Mouse (Mus musculus): ENCODE measurements around the gene Me1.

Gene Me1

DNA sequence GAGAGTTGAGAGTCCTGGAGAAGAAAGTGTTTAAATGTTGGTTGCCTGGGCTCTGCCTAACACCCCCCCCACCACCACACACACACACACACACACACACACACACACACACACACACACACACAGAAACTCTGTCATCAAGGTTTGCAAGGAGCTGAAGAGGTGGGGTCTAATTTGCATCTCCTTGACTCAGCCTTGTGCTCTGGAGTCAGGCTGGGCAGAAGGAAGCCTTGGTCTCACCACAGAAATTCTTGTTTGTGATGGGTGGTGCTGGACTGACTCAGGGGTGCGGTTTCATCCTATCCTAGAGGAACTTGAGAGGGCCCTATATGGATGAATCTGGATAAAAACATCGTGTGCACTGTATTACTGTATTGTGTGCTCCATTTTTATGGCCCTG is 25.0 kb upstream of the Me1 start:
- DNase-seq (ENCODE audit: low read depth, low spot score): no peak
- Histone ChIP-seq H3K36me3 (ENCODE audit: control insufficient read depth, insufficient read depth, low read length, poor library complexity, severe bottlenecking) (no peaks in the 10 kb centered on the region), H3K27me3 (ENCODE audit: control insufficient read depth, insufficient read depth, low read length, poor library complexity, severe bottlenecking) (no peaks in the 10 kb centered on the region)

DNA sequence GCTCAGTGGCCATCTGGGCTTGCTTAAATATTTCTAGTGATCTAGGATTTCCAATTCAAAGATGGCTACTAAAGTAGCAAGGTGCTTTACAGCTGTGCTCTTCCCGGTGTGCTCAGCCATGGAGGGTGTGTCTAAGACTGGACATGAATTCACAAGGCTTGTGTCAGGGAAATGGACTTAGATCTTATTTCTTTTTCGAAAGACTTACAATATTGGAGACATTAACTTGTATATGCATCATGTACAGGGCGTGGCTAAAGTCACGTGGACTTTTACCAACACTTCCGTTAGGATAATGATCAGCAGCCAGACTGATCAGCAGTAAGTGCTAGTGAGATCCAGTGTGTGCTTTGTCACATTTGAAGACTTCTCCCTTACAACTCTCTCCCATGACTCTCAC is 24.5 kb upstream of the Me1 start:
- DNase-seq (ENCODE audit: low read depth, low spot score): no peak
- H3K36me3 ChIP-seq (ENCODE audit: control insufficient read depth, insufficient read depth, low read length, poor library complexity, severe bottlenecking): no peaks in the 10 kb centered on the region
- H3K27me3 ChIP-seq (ENCODE audit: control insufficient read depth, insufficient read depth, low read length, poor library complexity, severe bottlenecking): no peaks in the 10 kb centered on the region

DNA sequence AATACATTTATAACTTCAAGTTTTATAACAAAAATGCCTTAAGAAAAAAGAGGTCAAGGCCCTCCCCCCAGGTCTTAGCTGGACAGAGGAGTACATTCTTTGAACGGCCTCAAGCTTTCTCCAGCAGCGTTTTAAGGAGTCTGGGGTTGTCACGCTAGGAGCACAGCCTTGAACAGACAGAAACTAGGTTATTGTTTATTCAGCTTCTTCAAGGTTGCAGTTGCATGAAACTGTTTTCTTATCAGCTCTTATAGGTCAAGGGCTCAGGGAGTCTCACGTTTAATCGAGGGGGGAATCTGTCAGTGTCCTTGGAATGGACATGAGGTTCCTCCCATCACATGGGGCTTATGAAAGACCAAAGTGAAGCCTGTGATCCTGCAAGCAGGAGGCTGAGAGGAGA is 21.4 kb upstream of the Me1 start:
- H3K27me3 ChIP-seq (ENCODE audit: control insufficient read depth, insufficient read depth, low read length, poor library complexity, severe bottlenecking): no peaks in the 10 kb centered on the region
- H3K36me3 ChIP-seq (ENCODE audit: control insufficient read depth, insufficient read depth, low read length, poor library complexity, severe bottlenecking): no peaks in the 10 kb centered on the region
- DNase-seq (ENCODE audit: low read depth, low spot score): no peak

DNA sequence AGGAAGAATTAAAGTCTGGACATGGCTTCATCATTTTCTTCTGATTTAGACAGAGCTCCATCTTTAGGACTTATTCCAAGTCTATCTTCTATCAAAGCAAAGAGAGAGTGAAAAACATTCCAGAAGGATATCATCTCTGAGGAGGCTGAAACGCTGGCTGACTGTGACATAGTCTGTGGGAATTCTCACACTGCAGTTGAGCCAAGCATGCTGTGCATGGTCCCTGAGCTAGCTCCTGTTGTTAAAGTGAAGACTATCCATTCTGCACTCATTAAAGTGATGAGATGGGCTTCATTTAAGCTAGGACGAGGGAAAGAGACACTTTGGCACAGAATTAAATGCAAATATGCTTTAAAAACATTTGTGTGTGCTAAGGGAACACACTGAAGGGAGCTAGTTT is 20.8 kb upstream of the Me1 start:
- no peaks in the 10 kb centered on the region for H3K27me3 ChIP-seq (ENCODE audit: control insufficient read depth, insufficient read depth, low read length, poor library complexity, severe bottlenecking)
- no peak for DNase-seq (ENCODE audit: low read depth, low spot score)
- H3K36me3 ChIP-seq (ENCODE audit: control insufficient read depth, insufficient read depth, low read length, poor library complexity, severe bottlenecking): no peaks in the 10 kb centered on the region

DNA sequence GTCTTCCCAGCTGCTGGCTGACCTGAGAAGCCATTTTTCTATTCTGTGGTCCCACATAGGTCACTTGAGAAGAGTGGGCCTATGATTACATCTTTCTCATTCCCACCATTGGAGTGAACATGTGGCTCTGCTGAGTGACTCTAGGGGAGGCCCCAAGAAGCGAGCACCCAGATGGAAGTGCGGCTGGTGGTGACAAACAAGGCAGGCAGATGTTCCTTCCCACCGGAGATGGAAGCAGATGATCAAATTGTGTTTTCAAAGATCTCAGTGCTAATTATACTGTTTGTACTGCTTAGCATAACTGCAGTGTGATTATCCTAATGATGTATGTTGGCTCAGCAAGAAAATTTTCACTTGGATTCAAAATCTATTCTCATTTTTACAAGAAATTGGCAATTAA is 18.3 kb upstream of the Me1 start:
- no peak for DNase-seq (ENCODE audit: low read depth, low spot score)
- no peaks in the 10 kb centered on the region for H3K27me3 ChIP-seq (ENCODE audit: control insufficient read depth, insufficient read depth, low read length, poor library complexity, severe bottlenecking)
- no peaks in the 10 kb centered on the region for H3K36me3 ChIP-seq (ENCODE audit: control insufficient read depth, insufficient read depth, low read length, poor library complexity, severe bottlenecking)

DNA sequence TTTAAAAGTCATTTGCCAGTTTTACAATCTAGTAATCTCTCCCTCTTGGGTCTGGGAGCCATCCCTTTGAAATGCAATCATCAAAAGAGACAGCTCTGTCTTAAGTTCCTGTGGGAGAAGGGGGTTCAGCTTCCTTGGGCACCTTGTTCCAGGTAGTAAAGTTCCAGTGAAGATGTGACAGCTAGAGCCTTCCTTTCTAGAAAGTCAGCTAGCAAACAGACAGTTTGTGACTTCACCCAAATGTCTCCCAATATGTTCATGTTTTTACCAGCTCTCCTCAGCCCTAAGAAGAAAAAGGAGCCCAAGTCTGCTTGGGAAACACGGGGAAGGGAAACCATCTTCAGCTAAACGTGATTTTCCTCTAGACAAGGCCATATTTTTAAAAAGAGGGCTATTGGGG is 16.9 kb upstream of the Me1 start:
- H3K27me3 ChIP-seq (ENCODE audit: control insufficient read depth, insufficient read depth, low read length, poor library complexity, severe bottlenecking): no peaks in the 10 kb centered on the region
- H3K36me3 ChIP-seq (ENCODE audit: control insufficient read depth, insufficient read depth, low read length, poor library complexity, severe bottlenecking): no peaks in the 10 kb centered on the region
- DNase-seq (ENCODE audit: low read depth, low spot score): no peak

DNA sequence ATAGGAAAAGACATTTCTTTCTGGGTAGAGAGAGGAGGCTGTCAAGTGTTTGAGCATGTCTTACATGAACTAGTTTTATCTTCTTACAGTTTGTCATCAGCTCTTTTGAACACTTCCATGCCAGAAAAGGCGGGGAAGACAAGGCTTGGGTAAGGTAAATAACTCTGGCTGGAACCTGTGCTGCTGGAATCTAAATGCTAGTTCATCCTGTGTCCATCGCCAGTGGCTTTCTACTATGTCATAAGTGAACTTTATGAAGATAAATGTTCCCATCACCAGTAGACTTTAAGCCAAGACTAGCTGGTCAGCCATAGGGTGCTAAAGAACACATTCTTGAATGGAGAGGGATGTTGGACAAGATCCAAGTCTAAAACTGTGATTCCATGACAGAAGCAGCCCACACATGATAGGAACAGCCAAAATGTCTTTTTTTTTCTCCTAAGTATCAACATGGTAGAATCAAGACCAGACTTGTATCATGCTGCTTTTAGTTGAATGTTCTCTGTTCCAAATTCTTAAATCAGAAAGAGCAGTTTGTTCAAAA is 14.4 kb upstream of the Me1 start:
- Histone ChIP-seq H3K27me3 (ENCODE audit: control insufficient read depth, insufficient read depth, low read length, poor library complexity, severe bottlenecking) (no peaks in the 10 kb centered on the region), H3K36me3 (ENCODE audit: control insufficient read depth, insufficient read depth, low read length, poor library complexity, severe bottlenecking) (no peaks in the 10 kb centered on the region)
- DNase-seq (ENCODE audit: low read depth, low spot score): no peak

DNA sequence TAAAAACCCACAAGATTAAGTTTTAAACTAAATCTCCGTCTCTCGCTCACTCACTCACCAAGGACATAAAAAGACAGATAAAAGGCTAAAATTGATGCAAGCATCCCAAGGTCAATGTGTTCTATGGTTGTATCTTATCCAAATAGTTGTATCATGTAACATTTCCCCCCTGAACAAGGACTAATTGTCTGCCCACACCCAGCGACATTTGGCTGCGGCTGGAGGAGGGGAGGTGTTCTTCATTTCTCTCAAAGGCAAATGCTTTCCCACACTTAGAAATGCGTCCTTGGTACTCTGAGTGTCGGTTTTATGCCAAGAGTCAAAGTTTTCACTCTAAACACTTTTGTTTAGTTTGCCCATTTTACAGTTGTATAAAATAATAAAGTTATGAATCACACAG is 13.2 kb upstream of the Me1 start:
- no peak for DNase-seq (ENCODE audit: low read depth, low spot score)
- no peaks in the 10 kb centered on the region for H3K27me3 ChIP-seq (ENCODE audit: control insufficient read depth, insufficient read depth, low read length, poor library complexity, severe bottlenecking)

DNA sequence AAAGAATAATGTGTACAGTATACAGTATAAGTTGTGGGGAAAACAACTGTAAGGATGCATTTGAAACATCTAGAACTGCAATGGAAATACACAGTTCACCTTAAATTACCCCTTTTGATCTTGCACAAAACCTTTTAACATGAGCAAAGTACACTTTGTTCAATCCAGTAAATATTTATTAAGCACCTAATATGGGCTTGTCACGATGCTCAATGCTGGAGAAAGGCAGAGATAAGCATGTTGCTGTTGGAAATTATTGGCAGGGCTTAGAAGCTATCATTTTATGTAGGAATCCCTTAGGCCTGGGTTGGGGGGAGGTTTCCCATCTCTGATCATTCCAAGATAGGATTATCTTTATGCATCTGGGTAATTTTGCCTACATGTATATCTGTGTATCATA is 11.7 kb upstream of the Me1 start:
- Histone ChIP-seq H3K36me3 (ENCODE audit: control insufficient read depth, insufficient read depth, low read length, poor library complexity, severe bottlenecking) (no peaks in the 10 kb centered on the region), H3K27me3 (ENCODE audit: control insufficient read depth, insufficient read depth, low read length, poor library complexity, severe bottlenecking) (no peaks in the 10 kb centered on the region)
- DNase-seq (ENCODE audit: low read depth, low spot score): no peak

More for the DNA sequence above, 13.2 kb upstream of the Me1 start:
- no peaks in the 10 kb centered on the region for H3K36me3 ChIP-seq (ENCODE audit: control insufficient read depth, insufficient read depth, low read length, poor library complexity, severe bottlenecking)

DNA sequence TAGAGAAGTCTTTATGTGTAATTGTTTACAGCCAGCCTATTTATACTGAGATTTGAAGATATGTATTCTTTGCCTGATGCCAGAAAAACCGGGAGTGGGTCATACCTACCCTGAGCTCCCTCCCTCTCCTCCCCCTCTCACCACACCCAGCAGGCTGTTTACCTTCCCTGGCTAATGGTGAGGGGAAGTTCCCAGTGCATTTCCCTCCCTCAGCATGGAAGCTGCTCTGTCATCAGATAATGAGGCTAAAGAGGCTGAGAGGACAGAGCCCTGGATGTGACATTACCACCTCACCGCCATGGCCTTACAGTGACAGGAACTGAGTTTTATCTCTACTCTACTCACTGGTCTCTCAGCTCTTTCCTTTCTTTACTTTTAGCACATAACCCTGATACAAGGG is 6.1 kb upstream of the Me1 start:
- DNase-seq (ENCODE audit: low read depth, low spot score): no peak
- no peaks in the 10 kb centered on the region for H3K36me3 ChIP-seq (ENCODE audit: control insufficient read depth, insufficient read depth, low read length, poor library complexity, severe bottlenecking)

DNA sequence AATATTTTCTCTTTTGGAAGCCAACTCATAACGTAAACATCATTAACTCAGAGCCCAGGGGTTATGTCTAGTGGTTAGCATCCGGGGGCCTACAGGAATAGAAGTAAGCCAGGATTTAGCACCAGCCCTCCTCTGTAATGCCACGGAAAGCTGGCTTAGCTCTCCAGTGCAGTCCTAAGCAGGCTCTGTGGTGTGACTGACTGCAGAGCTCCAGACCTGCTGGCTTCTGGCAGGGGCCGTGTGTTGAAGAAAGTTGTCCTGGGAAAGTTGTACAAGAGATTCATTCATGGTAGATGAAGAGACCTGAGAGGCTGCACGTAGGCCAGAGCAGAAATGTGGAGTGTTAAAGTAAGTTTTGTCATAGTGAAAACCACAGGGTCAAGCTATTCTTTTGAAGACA is 5.5 kb upstream of the Me1 start:
- Histone ChIP-seq H3K27me3 (ENCODE audit: control insufficient read depth, insufficient read depth, low read length, poor library complexity, severe bottlenecking) (peaks cover 2% of the 10 kb centered on the region; the same call in 1 of the 2 replicates), H3K36me3 (ENCODE audit: control insufficient read depth, insufficient read depth, low read length, poor library complexity, severe bottlenecking) (no peaks in the 10 kb centered on the region)
- no peak for DNase-seq (ENCODE audit: low read depth, low spot score)

More for the DNA sequence above, 6.1 kb upstream of the Me1 start:
- peaks cover under 1% of the 10 kb centered on the region; the same call in 1 of the 2 replicates for H3K27me3 ChIP-seq (ENCODE audit: control insufficient read depth, insufficient read depth, low read length, poor library complexity, severe bottlenecking)

DNA sequence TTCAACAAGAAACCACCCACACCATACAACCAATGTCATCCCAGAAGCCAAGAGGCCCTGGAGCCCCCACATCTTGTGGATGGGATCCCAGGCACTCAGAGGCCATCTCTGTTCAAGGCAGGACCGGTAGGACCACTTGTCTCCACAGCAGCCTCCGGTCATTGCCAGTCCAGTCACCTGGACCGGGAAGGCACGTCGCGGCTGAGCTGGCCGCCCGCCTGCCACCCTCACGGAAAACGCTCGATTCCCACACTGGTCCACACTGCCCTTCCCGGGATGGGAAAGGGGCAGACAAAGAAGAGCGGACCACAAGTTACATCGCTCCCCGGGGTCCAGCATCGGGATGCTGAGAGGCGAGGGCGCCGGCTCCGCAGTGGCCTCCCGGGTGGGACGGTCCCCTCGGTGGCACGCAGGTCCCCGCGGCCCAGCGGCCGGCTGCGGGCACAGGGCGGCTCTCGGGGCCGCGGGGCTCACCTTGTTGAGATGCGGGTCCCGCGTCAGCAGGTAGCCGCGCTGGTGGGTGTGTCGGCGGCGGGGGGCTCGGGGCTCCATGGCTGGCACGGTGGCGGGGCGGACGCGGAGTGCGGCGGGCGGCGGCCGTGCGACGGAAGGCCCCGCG is 445 bp downstream of the Me1 start:
- H3K36me3 ChIP-seq (ENCODE audit: control insufficient read depth, insufficient read depth, low read length, poor library complexity, severe bottlenecking): no peaks in the 10 kb centered on the region
- H3K27me3 ChIP-seq (ENCODE audit: control insufficient read depth, insufficient read depth, low read length, poor library complexity, severe bottlenecking): peaks cover 2% of the 10 kb centered on the region; the same call in 1 of the 2 replicates
- DNase-seq (ENCODE audit: low read depth, low spot score): no peak

DNA sequence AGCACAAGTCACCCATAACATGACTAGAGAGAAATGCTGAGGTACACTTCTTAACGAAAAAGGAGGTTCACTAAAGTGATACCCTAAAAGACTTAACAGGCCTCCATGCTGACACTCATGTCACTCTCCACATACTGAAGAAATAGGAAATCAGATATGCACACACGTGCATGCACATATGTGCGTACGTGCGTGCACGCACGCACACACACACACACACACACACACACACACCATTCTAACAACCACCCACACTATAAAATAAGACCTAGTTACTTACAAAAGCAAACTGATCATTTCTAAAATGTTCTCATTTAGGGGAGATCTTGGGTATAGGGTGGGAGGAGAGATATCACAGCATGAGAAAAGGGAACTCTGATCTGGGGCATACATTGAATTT is 1.1 kb downstream of the Me1 start:
- Histone ChIP-seq H3K27me3 (ENCODE audit: control insufficient read depth, insufficient read depth, low read length, poor library complexity, severe bottlenecking) (peaks cover 2% of the 10 kb centered on the region; the same call in 1 of the 2 replicates), H3K36me3 (ENCODE audit: control insufficient read depth, insufficient read depth, low read length, poor library complexity, severe bottlenecking) (no peaks in the 10 kb centered on the region)
- no peak for DNase-seq (ENCODE audit: low read depth, low spot score)

DNA sequence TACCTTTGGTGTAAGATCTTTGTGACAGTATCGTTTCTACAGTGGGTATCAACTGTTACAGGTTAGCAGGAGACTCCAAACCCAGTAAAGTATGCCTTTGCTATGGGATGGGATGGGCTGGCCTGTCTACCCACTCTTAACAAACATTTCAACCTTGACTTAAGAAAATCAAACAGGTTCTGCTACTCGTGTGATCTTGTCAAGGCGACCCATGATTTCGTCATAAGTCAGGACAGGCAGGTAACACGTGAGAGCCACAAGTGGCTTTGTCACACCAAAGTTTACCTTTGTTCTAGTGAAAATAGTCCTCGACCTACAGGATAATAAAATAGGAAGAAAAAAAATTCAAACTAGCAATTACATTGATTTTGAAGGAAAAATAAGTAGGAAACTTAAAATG is 1.8 kb downstream of the Me1 start:
- H3K36me3 ChIP-seq (ENCODE audit: control insufficient read depth, insufficient read depth, low read length, poor library complexity, severe bottlenecking): no peaks in the 10 kb centered on the region
- peaks cover 2% of the 10 kb centered on the region; the same call in 1 of the 2 replicates for H3K27me3 ChIP-seq (ENCODE audit: control insufficient read depth, insufficient read depth, low read length, poor library complexity, severe bottlenecking)
- DNase-seq (ENCODE audit: low read depth, low spot score): no peak

DNA sequence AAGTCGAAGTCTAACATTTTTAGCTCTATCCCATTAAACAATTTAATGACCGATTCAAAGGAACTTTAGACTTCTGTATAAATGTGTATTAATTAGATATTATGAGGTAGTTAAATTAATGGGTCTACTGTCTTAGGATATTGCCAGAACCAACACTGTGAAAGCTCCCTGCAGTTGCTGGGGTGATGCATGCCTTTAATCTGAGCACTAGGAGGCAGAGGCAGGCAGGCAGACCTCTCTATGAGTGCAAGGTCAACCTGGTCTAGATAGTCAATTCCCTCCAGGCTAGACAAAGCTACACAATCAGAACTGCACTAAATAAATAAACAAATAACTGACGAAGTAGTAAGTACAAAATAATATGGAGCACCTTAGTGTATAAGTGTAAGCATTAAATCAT is 3.1 kb downstream of the Me1 start:
- H3K27me3 ChIP-seq (ENCODE audit: control insufficient read depth, insufficient read depth, low read length, poor library complexity, severe bottlenecking): peaks cover 2% of the 10 kb centered on the region; the same call in 1 of the 2 replicates
- H3K36me3 ChIP-seq (ENCODE audit: control insufficient read depth, insufficient read depth, low read length, poor library complexity, severe bottlenecking): no peaks in the 10 kb centered on the region
- DNase-seq (ENCODE audit: low read depth, low spot score): no peak

DNA sequence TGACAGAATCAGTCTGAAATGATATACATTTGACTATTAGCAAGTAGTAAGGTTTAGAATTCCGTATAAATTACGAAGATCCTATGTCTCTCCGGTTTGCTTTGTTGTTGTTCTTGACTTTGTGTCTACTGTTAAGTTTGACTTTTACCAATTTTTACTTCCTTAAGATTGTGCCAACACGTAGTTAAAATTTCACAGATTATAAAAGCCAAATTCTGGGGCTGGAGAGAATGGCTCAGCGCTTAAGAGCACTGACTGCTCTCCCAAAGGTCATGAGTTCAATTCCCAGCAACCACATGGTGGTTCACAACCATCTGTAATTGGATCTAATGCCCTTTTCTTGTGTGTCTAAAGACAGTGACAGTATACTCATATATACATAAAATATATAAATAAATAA is 3.5 kb downstream of the Me1 start:
- H3K36me3 ChIP-seq (ENCODE audit: control insufficient read depth, insufficient read depth, low read length, poor library complexity, severe bottlenecking): no peaks in the 10 kb centered on the region
- no peak for DNase-seq (ENCODE audit: low read depth, low spot score)

More for the DNA sequence above, 3.5 kb downstream of the Me1 start:
- H3K27me3 ChIP-seq (ENCODE audit: control insufficient read depth, insufficient read depth, low read length, poor library complexity, severe bottlenecking): peaks cover 2% of the 10 kb centered on the region; the same call in 1 of the 2 replicates

All from splenic B cell, adult 2 months (primary cell).